Mouse (Mus musculus): Measurements from ENCODE around the gene Hist1h3i.

The Hist1h3i gene

GRCm38 (mm10) chr13:21734010-21734905 is 48.9 kb downstream of the Hist1h3i start:
- peak; percentile 63 to 75 for DNase-seq (ENCODE audit: low spot score in 2 of 2)

DNA sequence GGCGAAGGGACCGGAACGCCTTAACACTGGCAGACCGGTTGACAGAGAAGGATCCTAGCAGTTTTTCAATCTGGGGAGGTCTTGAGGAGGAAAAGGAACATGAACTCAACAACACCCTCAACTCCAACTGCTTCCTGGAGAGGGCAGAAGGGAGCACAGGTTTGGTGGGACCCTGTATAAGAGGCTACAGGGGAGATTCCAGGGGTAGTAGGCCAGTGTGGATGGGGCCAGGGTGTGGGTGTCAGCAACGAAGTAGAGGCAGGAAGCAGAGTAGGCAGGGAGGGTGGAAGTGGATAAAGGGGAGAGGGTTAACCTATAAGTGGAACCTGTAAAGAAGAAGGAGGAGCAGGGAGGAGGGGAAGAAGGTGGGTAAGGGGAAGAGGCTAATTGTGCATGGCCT is 49.7 kb downstream of the Hist1h3i start:
- DNase-seq (ENCODE audit: low spot score in 2 of 2), result no peak

All from urinary bladder, postnatal 4 days (tissue).